Comparison of ENCODE assay signal across 10 mouse cellular contexts in genomic region chr9:72872298-72873130, GRCm38 (mm10). TPM values are rescaled to one million over a fixed set of nuclear protein-coding genes. Genes with fewer than 3 reads are reported as not detected.
DNase-seq lines count a peak whose midpoint lies in the region; ATAC-seq and TF ChIP-seq lines count a peak whose summit lies in the region.
"Had no signal": no experiment of that assay in that cellular context is flagged by ENCODE, and none has a peak within 500 bp of the region (broad histone marks: within the 10 kb centered on the region; RNA-seq: fewer than 3 reads in every experiment).

No protein-coding gene starts in this region.

- peak overlapping the region; percentile 31; the same call in 1 of the 2 replicates for H3K4me2 ChIP-seq in lung, embryonic 14.5 days
- peak overlapping the region; percentile 45 for H3K4me2 ChIP-seq in hindbrain, embryonic 16.5 days (ENCODE audit: low read length)
- peak overlapping the region; percentile 46; the same call in 1 of the 2 replicates for H3K4me2 ChIP-seq in neural tube, embryonic 12.5 days (replicated peaks)

- peak; percentile 40 for ATAC-seq in lung, embryonic 14.5 days (ENCODE audit: insufficient read depth)
- ATAC-seq in hindbrain, embryonic 16.5 days, result no peak
- ATAC-seq in neural tube, embryonic 12.5 days (ENCODE audit: low FRiP score, low read depth), result no peak
- ATAC-seq in erythroblast, adult 5-6 weeks (replicated peaks; ENCODE audit: low FRiP score, poor library complexity, severe bottlenecking), result no peak

- H3K9me3 ChIP-seq in lung, embryonic 14.5 days (ENCODE audit: low read depth, low read length), result no peaks in the 10 kb centered on the region
- no peaks in the 10 kb centered on the region for H3K9me3 ChIP-seq in hindbrain, embryonic 16.5 days (ENCODE audit: control insufficient read depth, low read length)
- no peaks in the 10 kb centered on the region for H3K9me3 ChIP-seq in neural tube, embryonic 12.5 days
- H3K9me3 ChIP-seq: megakaryocyte, embryonic 14.5 days had no signal

- H3K4me3 ChIP-seq in lung, embryonic 14.5 days (ENCODE audit: low read depth, low read length), result no peak overlapping the region
- no peak overlapping the region for H3K4me3 ChIP-seq in lung, adult 2 months (replicated peaks; ENCODE audit: extremely low read depth, low read depth, low read length)
- no peak overlapping the region for H3K4me3 ChIP-seq in hindbrain, embryonic 16.5 days (ENCODE audit: low read length)
- H3K4me3 ChIP-seq in neural tube, embryonic 12.5 days, result no peak overlapping the region
- H3K4me3 ChIP-seq: megakaryocyte, embryonic 14.5 days had no signal

- H3K9ac ChIP-seq in lung, embryonic 14.5 days, result no peak overlapping the region
- H3K9ac ChIP-seq in hindbrain, embryonic 16.5 days (ENCODE audit: low read depth, low read length), result no peak overlapping the region
- no peak overlapping the region for H3K9ac ChIP-seq in neural tube, embryonic 12.5 days

- WGBS in lung, embryonic 14.5 days, result 20% methylated on average over 8 of the region's 8 CpGs
- WGBS in lung, adult 2 months, result 41% methylated on average over 8 of the region's 8 CpGs
- WGBS in hindbrain, embryonic 16.5 days, result 22% methylated on average over 8 of the region's 8 CpGs
- WGBS in neural tube, embryonic 12.5 days, result 9% methylated on average over 8 of the region's 8 CpGs

- no peaks in the 10 kb centered on the region for H3K27me3 ChIP-seq in lung, embryonic 14.5 days (ENCODE audit: insufficient read depth, low read length)
- no peaks in the 10 kb centered on the region for H3K27me3 ChIP-seq in hindbrain, embryonic 16.5 days (replicated peaks; ENCODE audit: control insufficient read depth, insufficient read depth, low read length)
- H3K27me3 ChIP-seq in neural tube, embryonic 12.5 days (replicated peaks), result no peaks in the 10 kb centered on the region

- peak overlapping the region; percentile 73 for H3K27ac ChIP-seq in lung, embryonic 14.5 days (ENCODE audit: low read depth)
- H3K27ac ChIP-seq in hindbrain, embryonic 16.5 days (ENCODE audit: low read depth, low read length), result no peak overlapping the region
- H3K27ac ChIP-seq in neural tube, embryonic 12.5 days, result no peak overlapping the region

- no peak for TF ChIP-seq CTCF in lung, embryonic 14.5 days (IDR thresholded peaks at IDR 0.05; ENCODE audit: low read depth)
- no peak for TF ChIP-seq CTCF in lung, adult 2 months (IDR thresholded peaks at IDR 0.05; ENCODE audit: insufficient read depth, low read length)

- TF ChIP-seq POLR2A in lung, adult 2 months (IDR thresholded peaks at IDR 0.05; ENCODE audit: borderline replicate concordance, extremely low read depth, low read depth, low read length), result no peak

- peaks cover 10% of the 10 kb centered on the region; the same call in 1 of the 2 replicates for H3K4me1 ChIP-seq in lung, embryonic 14.5 days (ENCODE audit: insufficient read depth)
- 0 out of 2 replicates have a peak, but pooled peaks cover 2% of the 10 kb centered on the region for H3K4me1 ChIP-seq in lung, adult 2 months (ENCODE audit: control insufficient read depth, insufficient read depth, low read length)
- H3K4me1 ChIP-seq in hindbrain, embryonic 16.5 days (ENCODE audit: control insufficient read depth, insufficient read depth, low read depth, low read length), result peaks cover 10% of the 10 kb centered on the region
- H3K4me1 ChIP-seq in neural tube, embryonic 12.5 days, result peaks cover 20% of the 10 kb centered on the region

- peak; percentile 44 for DNase-seq in embryo, embryonic 10.5 days (ENCODE audit: low spot score)
- DNase-seq in embryo, embryonic 9.5 days (ENCODE audit: extremely low spot score), result no peak
- DNase-seq in lung, embryonic 14.5 days, result peak; percentile 63
- no peak for DNase-seq in lung, adult 2 months
- no peak for DNase-seq in thymus, postnatal 4 days
- DNase-seq: right cerebral cortex, postnatal 4 days had no signal

- no peaks in the 10 kb centered on the region for H3K36me3 ChIP-seq in lung, embryonic 14.5 days (ENCODE audit: insufficient read depth)
- H3K36me3 ChIP-seq in hindbrain, embryonic 16.5 days (ENCODE audit: control insufficient read depth, insufficient read depth, low read length), result no peaks in the 10 kb centered on the region
- no peaks in the 10 kb centered on the region for H3K36me3 ChIP-seq in neural tube, embryonic 12.5 days

RNA-seq across cellular contexts. Expression of gene Pygo1, which starts 52.9 kb away (rescaled TPM):
- 6.0 and 7.0 TPM in 2 replicates for polyA plus RNA-seq in lung, embryonic 14.5 days (2014; fragmentation: Nextera tagmentation; extraction: Ambion mirVana)
- polyA plus RNA-seq in lung, adult 2 months (2012; rRNA removed), result 1.4 and 2.0 TPM in 2 replicates
- polyA plus RNA-seq in hindbrain, embryonic 16.5 days (2015; fragmentation: Nextera tagmentation; extraction: Ambion mirVana), result 12.0 and 13.4 TPM in 2 replicates
- polyA plus RNA-seq in neural tube, embryonic 12.5 days (2016; fragmentation: Nextera tagmentation; extraction: Ambion mirVana), result 12.0 and 13.0 TPM in 2 replicates
- not detected in 2 replicates for total RNA-seq in erythroblast, adult 5-6 weeks (2015; ENCODE audit: low replicate concordance)
- total RNA-seq in erythroblast, adult 5-6 weeks (2017; ENCODE audit: low replicate concordance), result not detected in 2 replicates

Comparison
In these comparisons a context has a peak if more than half of its experiments do, and no peak if none do; other contexts are left out.
1. DNase-seq: peak in embryo, embryonic 10.5 days (single experiment) and lung, embryonic 14.5 days (single experiment); none in embryo, embryonic 9.5 days (single experiment), lung, adult 2 months (single experiment) and thymus, postnatal 4 days (single experiment).
2. Peak in every context shown above with its lines, with median percentiles within 50 percentile points of each other: H3K4me2 ChIP-seq.